8 mouse cellular contexts compared by ENCODE assay signal in genomic region chrX:75873253-75873652, GRCm38 (mm10). TPM values are rescaled to one million over a fixed set of nuclear protein-coding genes. Genes with fewer than 3 reads are reported as not detected.
DNase-seq lines count a peak whose midpoint lies in the region; ATAC-seq and TF ChIP-seq lines count a peak whose summit lies in the region.

No protein-coding gene starts in this region.

- no peak for ATAC-seq in midbrain, embryonic 13.5 days

- no peak for DNase-seq in kidney, adult 2 months
- no peak for DNase-seq in kidney, adult 9 months
- DNase-seq in hindbrain, embryonic 10.5 days (ENCODE audit: low spot score) = peak; percentile 2
- no peak for DNase-seq in spleen, postnatal 10 days (ENCODE audit: low spot score in 2 of 2)
- DNase-seq in thymus, adult 18-20 months = no peak
- no peak for DNase-seq in gastrocnemius, postnatal 14 days

- no peak overlapping the region for H3K9ac ChIP-seq in midbrain, embryonic 13.5 days (replicated peaks)

- peak overlapping the region; percentile 79; the same call in 1 of the 2 replicates for H3K4me3 ChIP-seq in kidney, adult 2 months (ENCODE audit: insufficient read depth, low read depth, low read length)
- H3K4me3 ChIP-seq in brown adipose tissue, adult 24 weeks (ENCODE audit: insufficient read depth, low read depth, low read length) = peak overlapping the region; percentile 68
- peak overlapping the region; percentile 60 for H3K4me3 ChIP-seq in hindbrain, embryonic 10.5 days
- H3K4me3 ChIP-seq in midbrain, embryonic 13.5 days (replicated peaks) = peak overlapping the region; percentile 50

- H3K36me3 ChIP-seq in kidney, adult 2 months (ENCODE audit: control insufficient read depth, insufficient read depth, low read length) = no peaks in the 10 kb centered on the region
- H3K36me3 ChIP-seq in hindbrain, embryonic 10.5 days = no peaks in the 10 kb centered on the region
- no peaks in the 10 kb centered on the region for H3K36me3 ChIP-seq in midbrain, embryonic 13.5 days

- peak overlapping the region; percentile 62 for H3K4me2 ChIP-seq in midbrain, embryonic 13.5 days (replicated peaks)

- intact Hi-C loops in gastrocnemius, postnatal 14 days (cut with DNase I; ENCODE audit: low total_unique reads) = no loop called here

- H3K9me3 ChIP-seq in hindbrain, embryonic 10.5 days = no peaks in the 10 kb centered on the region
- no peaks in the 10 kb centered on the region for H3K9me3 ChIP-seq in midbrain, embryonic 13.5 days

- TF ChIP-seq CTCF in kidney, adult 2 months (conservative IDR thresholded peaks at IDR 0.05; ENCODE audit: insufficient read depth, insufficient read length, low read depth, low read length) = no peak

- no peak overlapping the region for H3K27ac ChIP-seq in kidney, adult 2 months (ENCODE audit: insufficient read depth, low read depth, low read length)
- H3K27ac ChIP-seq in brown adipose tissue, adult 24 weeks (replicated peaks; ENCODE audit: low read depth, low read length) = peak overlapping the region; percentile 75
- H3K27ac ChIP-seq in hindbrain, embryonic 10.5 days = 0 out of 2 replicates have a peak overlapping the region, but pooled peaks have one; percentile 84
- no peak overlapping the region for H3K27ac ChIP-seq in midbrain, embryonic 13.5 days

- TF ChIP-seq POLR2A in kidney, adult 2 months (IDR thresholded peaks at IDR 0.05; ENCODE audit: low read depth, low read length) = no peak

- no peaks in the 10 kb centered on the region for H3K27me3 ChIP-seq in kidney, adult 2 months (replicated peaks; ENCODE audit: control insufficient read depth, insufficient read depth, low read length)
- H3K27me3 ChIP-seq in hindbrain, embryonic 10.5 days (ENCODE audit: insufficient read depth, poor library complexity, severe bottlenecking) = 0 out of 2 replicates have a peak, but pooled peaks cover 3% of the 10 kb centered on the region
- no peaks in the 10 kb centered on the region for H3K27me3 ChIP-seq in midbrain, embryonic 13.5 days

- 52% methylated on average over 4 of the region's 4 CpGs for WGBS in kidney, adult 2 months
- WGBS in hindbrain, embryonic 10.5 days = 33% methylated on average over 4 of the region's 4 CpGs
- 28% methylated on average over 4 of the region's 4 CpGs for WGBS in midbrain, embryonic 13.5 days

- H3K4me1 ChIP-seq in kidney, adult 2 months (ENCODE audit: control insufficient read depth, insufficient read depth, low read length) = peaks cover 5% of the 10 kb centered on the region; the same call in 1 of the 2 replicates
- no peaks in the 10 kb centered on the region for H3K4me1 ChIP-seq in brown adipose tissue, adult 24 weeks (ENCODE audit: control insufficient read depth, insufficient read depth, insufficient read length, low read length)
- no peaks in the 10 kb centered on the region; the same call in 1 of the 2 replicates for H3K4me1 ChIP-seq in hindbrain, embryonic 10.5 days (replicated peaks)
- 0 out of 2 replicates have a peak, but pooled peaks cover 4% of the 10 kb centered on the region for H3K4me1 ChIP-seq in midbrain, embryonic 13.5 days (replicated peaks)

RNA-seq across cellular contexts. Expression of gene Pls3, which starts 1.7 kb away (rescaled TPM):
- polyA plus RNA-seq in kidney, adult 2 months (2012; rRNA removed) = 12.6 and 15.7 TPM in 2 replicates
- polyA plus RNA-seq in brown adipose tissue, adult 24 weeks (2012; ENCODE audit: insufficient read depth, insufficient read length, missing spikeins) = 33.5 and 47.8 TPM in 2 replicates
- 62.9 and 73.2 TPM in 2 replicates for polyA plus RNA-seq in hindbrain, embryonic 10.5 days (2016; fragmentation: Nextera tagmentation; extraction: Ambion mirVana)
- polyA plus RNA-seq in midbrain, embryonic 13.5 days (2015; fragmentation: Nextera tagmentation; extraction: Ambion mirVana) = 33.2 and 36.3 TPM in 2 replicates
- 10 to 100 TPM; 31.2 to 38.5 TPM for total RNA-seq in gastrocnemius, postnatal 14 days (2021)

Comparison
In these comparisons a context has a peak if more than half of its experiments do, and no peak if none do; other contexts are left out.
1. H3K27ac ChIP-seq: peak in brown adipose tissue, adult 24 weeks (single experiment) and hindbrain, embryonic 10.5 days (single experiment); none in kidney, adult 2 months (single experiment) and midbrain, embryonic 13.5 days (single experiment).
2. Peak in every context shown above with its lines, with median percentiles within 50 percentile points of each other: H3K4me3 ChIP-seq.